Comparison of ENCODE assay signal across 8 mouse cellular contexts in genomic region chr6:134034436-134034835, GRCm38 (mm10). TPM values are rescaled to one million over a fixed set of nuclear protein-coding genes. Genes with fewer than 3 reads are reported as not detected.
DNase-seq lines count a peak whose midpoint lies in the region; ATAC-seq and TF ChIP-seq lines count a peak whose summit lies in the region.

No protein-coding gene starts in this region.

- peak overlapping the region; percentile 80 for H3K9ac ChIP-seq in liver, embryonic 16.5 days (ENCODE audit: low read depth, low read length)

- H3K4me2 ChIP-seq in liver, embryonic 16.5 days (ENCODE audit: low read depth, low read length), result peak overlapping the region; percentile 81

- peak overlapping the region; percentile 98 for H3K4me3 ChIP-seq in lung, adult 2 months (replicated peaks; ENCODE audit: extremely low read depth, low read depth, low read length)
- H3K4me3 ChIP-seq in hindbrain, embryonic 10.5 days, result peak overlapping the region; percentile 83
- peak overlapping the region; percentile 76 for H3K4me3 ChIP-seq in liver, embryonic 16.5 days (ENCODE audit: low read depth, low read length)

- TF ChIP-seq CTCF in lung, adult 2 months (IDR thresholded peaks at IDR 0.05; ENCODE audit: insufficient read depth, low read length), result no peak

- peaks cover 11% of the 10 kb centered on the region for H3K4me1 ChIP-seq in lung, adult 2 months (ENCODE audit: control insufficient read depth, insufficient read depth, low read length)
- peaks cover 37% of the 10 kb centered on the region for H3K4me1 ChIP-seq in hindbrain, embryonic 10.5 days (replicated peaks)
- peaks cover 15% of the 10 kb centered on the region for H3K4me1 ChIP-seq in liver, embryonic 16.5 days (ENCODE audit: control insufficient read depth, low read depth, low read length)

- no peak for TF ChIP-seq POLR2A in lung, adult 2 months (IDR thresholded peaks at IDR 0.05; ENCODE audit: borderline replicate concordance, extremely low read depth, low read depth, low read length)

- WGBS in lung, adult 2 months, result 3% methylated on average over 8 of the region's 8 CpGs
- WGBS in hindbrain, embryonic 10.5 days, result 2% methylated on average over 8 of the region's 8 CpGs
- 1% methylated on average over 8 of the region's 8 CpGs for WGBS in liver, embryonic 16.5 days (ENCODE audit: insufficient replicate concordance)

- H3K36me3 ChIP-seq in hindbrain, embryonic 10.5 days, result peaks cover 3% of the 10 kb centered on the region; the same call in 1 of the 2 replicates
- no peaks in the 10 kb centered on the region for H3K36me3 ChIP-seq in liver, embryonic 16.5 days (ENCODE audit: control insufficient read depth, insufficient read depth)

- H3K27ac ChIP-seq in hindbrain, embryonic 10.5 days, result peak overlapping the region; percentile 100
- H3K27ac ChIP-seq in liver, embryonic 16.5 days (ENCODE audit: low read length), result peak overlapping the region; percentile 92

- peaks cover 4% of the 10 kb centered on the region; the same call in 1 of the 2 replicates for H3K27me3 ChIP-seq in hindbrain, embryonic 10.5 days (ENCODE audit: insufficient read depth, poor library complexity, severe bottlenecking)
- no peaks in the 10 kb centered on the region for H3K27me3 ChIP-seq in liver, embryonic 16.5 days (ENCODE audit: control insufficient read depth, insufficient read depth, low read depth, low read length)

- no peak for DNase-seq in lung, adult 2 months
- DNase-seq in lung, postnatal 36 days, result no peak
- DNase-seq in cerebellum, adult 9-11 months, result peak; percentile 53
- DNase-seq in hindbrain, embryonic 10.5 days (ENCODE audit: low spot score), result no peak
- no peak for DNase-seq in natural killer cell, adult 2 months (ENCODE audit: low spot score in 2 of 2)
- no peak for DNase-seq in left cerebral cortex, adult 9 months (ENCODE audit: low spot score in 2 of 2)

- ATAC-seq in liver, embryonic 16.5 days (ENCODE audit: low read depth), result no peak
- ATAC-seq in CD4-positive, CD25-positive, alpha-beta regulatory T cell, adult 4 months, result no peak

- no peaks in the 10 kb centered on the region for H3K9me3 ChIP-seq in hindbrain, embryonic 10.5 days
- no peaks in the 10 kb centered on the region for H3K9me3 ChIP-seq in liver, embryonic 16.5 days (replicated peaks; ENCODE audit: control insufficient read depth, low read length)

RNA-seq across cellular contexts. Expression of gene Etv6, which starts 1.1 kb away (rescaled TPM):
- polyA plus RNA-seq in lung, adult 2 months (2012; rRNA removed), result 20.9 and 25.9 TPM in 2 replicates
- polyA plus RNA-seq in hindbrain, embryonic 10.5 days (2016; fragmentation: Nextera tagmentation; extraction: Ambion mirVana), result 12.1 and 14.6 TPM in 2 replicates
- polyA plus RNA-seq in liver, embryonic 16.5 days (2015; fragmentation: Nextera tagmentation; extraction: Ambion mirVana), result 2.7 and 3.0 TPM in 2 replicates
- 10 to 100 TPM in 1 of 2 experiments, 1 to 10 TPM in 1; 9.6 to 11.6 TPM for polyA plus RNA-seq in CD4-positive, CD25-positive, alpha-beta regulatory T cell, adult 4 months (2017; shearing (Covaris generic))
